Mouse (Mus musculus): ENCODE data around the gene Layn.

DNA sequence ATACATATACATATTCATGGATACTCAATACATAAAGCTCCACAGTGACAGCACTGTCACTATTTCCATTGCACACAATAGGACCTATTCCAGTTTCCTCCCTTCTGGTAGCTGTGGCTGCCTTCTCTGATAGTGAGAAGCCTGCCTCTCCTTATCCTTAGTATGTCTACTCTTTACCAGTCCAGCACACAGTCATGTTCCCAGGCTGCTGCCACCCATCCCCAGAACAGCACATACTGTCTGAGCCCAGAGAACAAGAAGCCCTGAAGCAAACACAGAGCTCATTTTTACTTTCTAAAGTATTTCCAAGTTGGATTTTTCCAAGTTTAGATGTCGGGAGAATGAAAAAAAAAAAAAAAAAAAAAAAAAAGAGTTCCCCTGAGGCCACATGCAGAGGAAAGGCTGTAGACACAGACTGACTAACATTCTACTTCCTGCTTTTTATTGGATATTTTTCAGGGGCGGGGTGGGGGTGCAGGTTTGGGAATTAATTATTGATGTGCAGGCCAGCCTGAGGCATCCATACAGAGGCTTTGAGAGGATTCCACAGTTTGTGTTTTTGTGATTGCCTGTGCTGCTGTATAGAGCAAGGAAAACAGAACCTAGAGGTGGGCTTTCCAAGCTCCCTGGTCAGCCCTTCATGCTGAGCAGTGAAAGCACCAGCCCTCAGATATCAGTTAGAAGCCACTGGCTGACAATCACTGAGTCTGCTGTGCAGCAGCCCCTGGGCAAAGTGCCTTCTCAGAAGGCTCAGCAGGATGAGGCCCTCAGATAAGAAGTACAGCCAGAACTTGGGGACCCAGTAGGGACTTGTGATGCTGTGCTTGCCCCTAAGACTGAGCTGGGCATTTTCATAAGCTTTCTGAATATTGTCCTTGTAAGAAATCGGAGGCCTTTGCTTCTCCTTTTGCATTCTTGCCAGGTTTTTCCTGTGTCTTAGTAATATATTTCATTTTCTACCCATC, 20.3 kb downstream of the Layn start:
- TF ChIP-seq GATA1 (IDR thresholded peaks at IDR 0.05; ENCODE audit: borderline replicate concordance, low read length) = no peak
- no peak for TF ChIP-seq FLI1 (IDR thresholded peaks at IDR 0.05; ENCODE audit: low read length)
